In genomic region chr17:59156345-59156744, GRCm38 (mm10) we compare ENCODE assay signal across 23 mouse cellular contexts.
A peak's percentile ranks its signal among the peaks of the same experiment; 100 is the strongest.
DNase-seq lines count a peak whose midpoint lies in the region; ATAC-seq and TF ChIP-seq lines count a peak whose summit lies in the region.
"Had no signal": no experiment of that assay in that cellular context is flagged by ENCODE, and none has a peak within 500 bp of the region (broad histone marks: within the 10 kb centered on the region; RNA-seq: fewer than 3 reads in every experiment).

No protein-coding gene starts in this region.

- no peak for TF ChIP-seq POLR2A in embryonic fibroblast, embryonic 13.5 days (IDR thresholded peaks at IDR 0.05; ENCODE audit: low read depth, low read length)

- DNase-seq in kidney, postnatal 0 days (ENCODE audit: low spot score), result no peak
- peak; percentile 32 for DNase-seq in 416B (ENCODE audit: low read depth)
- DNase-seq in MEL-GATA-1-ER (ENCODE audit: extremely low read depth, low read depth), result peak; percentile 9
- no peak for DNase-seq in adrenal gland, adult 2 months
- DNase-seq in spleen, postnatal 14 days (ENCODE audit: low spot score in 2 of 2), result no peak
- DNase-seq: cerebellum, adult 18-20 months; cerebellum, postnatal 36 days; gastrocnemius, postnatal 10 days; kidney, adult 2 months; liver, embryonic 13.5 days; midbrain, embryonic 14.5 days; right cerebral cortex, postnatal 14 days; spleen, adult 18-20 months; thymus, adult 2 months had no signal

- peak; percentile 16; the same call in 1 of the 2 replicates for TF ChIP-seq CTCF in kidney, postnatal 0 days (IDR thresholded peaks at IDR 0.05; ENCODE audit: low read depth)
- TF ChIP-seq CTCF in embryonic fibroblast, embryonic 13.5 days (IDR thresholded peaks at IDR 0.05; ENCODE audit: borderline replicate concordance, insufficient read depth, low read length), result 0 out of 2 replicates have a peak, but pooled peaks have one; percentile 9

- no peaks in the 10 kb centered on the region for H3K27me3 ChIP-seq in kidney, postnatal 0 days (ENCODE audit: insufficient read depth, low read length)
- H3K27me3 ChIP-seq in kidney, embryonic 15.5 days, result no peaks in the 10 kb centered on the region
- H3K27me3 ChIP-seq: forebrain, embryonic 13.5 days; liver, embryonic 13.5 days; stomach, embryonic 15.5 days had no signal

- H3K4me2 ChIP-seq in kidney, postnatal 0 days (ENCODE audit: low read length), result no peak overlapping the region
- H3K4me2 ChIP-seq in kidney, embryonic 15.5 days, result no peak overlapping the region
- H3K4me2 ChIP-seq: forebrain, embryonic 13.5 days; liver, embryonic 13.5 days; stomach, embryonic 15.5 days had no signal

- no peaks in the 10 kb centered on the region for H3K4me1 ChIP-seq in kidney, postnatal 0 days (replicated peaks; ENCODE audit: insufficient read depth, low read length)
- H3K4me1 ChIP-seq in kidney, embryonic 15.5 days, result no peaks in the 10 kb centered on the region
- no peaks in the 10 kb centered on the region for H3K4me1 ChIP-seq in embryonic fibroblast, embryonic 13.5 days (ENCODE audit: control insufficient read depth, insufficient read depth, low read length)
- H3K4me1 ChIP-seq: embryonic facial prominence, embryonic 10.5 days; forebrain, embryonic 13.5 days; liver, embryonic 13.5 days; stomach, embryonic 15.5 days had no signal

- H3K27ac ChIP-seq in kidney, postnatal 0 days, result no peak overlapping the region
- H3K27ac ChIP-seq in kidney, embryonic 15.5 days, result no peak overlapping the region
- no peak overlapping the region for H3K27ac ChIP-seq in embryonic fibroblast, embryonic 13.5 days (ENCODE audit: insufficient read depth, low read length)
- H3K27ac ChIP-seq: embryonic facial prominence, embryonic 10.5 days; forebrain, embryonic 13.5 days; hindbrain, postnatal 0 days; liver, embryonic 13.5 days; stomach, embryonic 15.5 days had no signal

- ATAC-seq in kidney, postnatal 0 days (replicated peaks; ENCODE audit: low FRiP score, low read depth), result no peak
- ATAC-seq in kidney, embryonic 15.5 days (replicated peaks; ENCODE audit: low FRiP score), result no peak
- no peak for ATAC-seq in inflammation-experienced regulatory T-cells, adult 6 months
- ATAC-seq: activated CD4-positive, CD25-positive, alpha-beta regulatory T cell, adult 4 months; forebrain, embryonic 13.5 days; hindbrain, postnatal 0 days had no signal

- no peak overlapping the region for H3K9ac ChIP-seq in kidney, postnatal 0 days (ENCODE audit: low read depth, low read length)
- H3K9ac ChIP-seq in kidney, embryonic 15.5 days, result no peak overlapping the region
- H3K9ac ChIP-seq: forebrain, embryonic 13.5 days; liver, embryonic 13.5 days; stomach, embryonic 15.5 days had no signal

- H3K4me3 ChIP-seq in kidney, postnatal 0 days (replicated peaks; ENCODE audit: low read depth, low read length), result no peak overlapping the region
- H3K4me3 ChIP-seq in kidney, embryonic 15.5 days (replicated peaks), result no peak overlapping the region
- H3K4me3 ChIP-seq in embryonic fibroblast, embryonic 13.5 days (ENCODE audit: insufficient read depth, low read length), result no peak overlapping the region
- H3K4me3 ChIP-seq: embryonic facial prominence, embryonic 10.5 days; forebrain, embryonic 13.5 days; liver, embryonic 13.5 days; myocyte; stomach, embryonic 15.5 days had no signal

- H3K36me3 ChIP-seq in kidney, postnatal 0 days (ENCODE audit: insufficient read depth, low read length), result no peaks in the 10 kb centered on the region
- no peaks in the 10 kb centered on the region for H3K36me3 ChIP-seq in kidney, embryonic 15.5 days
- H3K36me3 ChIP-seq: embryonic facial prominence, embryonic 10.5 days; liver, embryonic 13.5 days; stomach, embryonic 15.5 days had no signal

- 78% methylated on average over 2 of the region's 2 CpGs for WGBS in kidney, postnatal 0 days
- 81% methylated on average over 2 of the region's 2 CpGs for WGBS in kidney, embryonic 15.5 days

- no peaks in the 10 kb centered on the region for H3K9me3 ChIP-seq in kidney, postnatal 0 days (replicated peaks; ENCODE audit: low read length)
- no peaks in the 10 kb centered on the region for H3K9me3 ChIP-seq in kidney, embryonic 15.5 days (replicated peaks)
- H3K9me3 ChIP-seq: embryonic facial prominence, embryonic 10.5 days; forebrain, embryonic 13.5 days; liver, embryonic 13.5 days; stomach, embryonic 15.5 days had no signal

Comparison
In these comparisons a context has a peak if more than half of its experiments do, and no peak if none do; other contexts are left out.
1. DNase-seq: peak in 416B (single experiment) and MEL-GATA-1-ER (single experiment); none in kidney, postnatal 0 days (single experiment), adrenal gland, adult 2 months (single experiment) and spleen, postnatal 14 days (0 of 2).